8 mouse cellular contexts compared by ENCODE assay signal in the genomic region with DNA sequence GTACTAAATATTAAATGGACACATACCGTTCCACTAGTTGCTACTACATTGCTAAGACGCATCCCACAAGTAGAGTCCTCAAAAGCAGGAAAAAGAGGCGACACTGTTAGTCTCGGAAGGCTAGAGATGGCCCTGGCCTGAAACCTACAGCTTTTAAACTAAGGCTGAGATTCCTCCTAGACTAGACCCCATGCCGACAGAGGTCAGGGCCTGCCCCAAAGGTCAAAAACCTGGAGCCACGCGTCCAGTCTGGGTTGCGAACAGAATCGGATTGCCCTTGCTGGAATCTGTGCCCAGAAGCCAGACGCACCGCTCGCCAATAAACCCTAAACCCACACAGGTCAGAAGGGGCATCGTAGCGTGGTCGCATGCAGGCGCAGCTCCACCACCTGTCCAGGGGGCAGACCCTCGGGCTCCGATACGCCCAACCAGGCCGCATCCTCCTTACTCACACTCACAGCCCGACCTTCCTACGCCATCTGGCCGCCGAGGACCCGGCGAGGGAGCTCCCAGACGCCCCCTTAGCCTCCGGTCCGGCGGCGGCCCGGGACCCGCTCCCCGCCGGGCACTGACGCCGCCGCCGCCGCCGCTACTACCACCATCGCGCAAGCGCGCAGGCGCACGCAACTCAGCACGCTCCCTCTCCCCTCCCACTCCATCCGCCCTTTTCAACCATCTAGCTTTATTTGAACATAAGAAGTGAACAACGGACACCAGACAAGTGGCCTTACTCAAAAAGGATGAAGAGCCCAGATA. TPM values are rescaled to one million over a fixed set of nuclear protein-coding genes. Genes with fewer than 3 reads are reported as not detected.
A peak's percentile ranks its signal among the peaks of the same experiment; 100 is the strongest.
DNase-seq lines count a peak whose midpoint lies in the region; ATAC-seq and TF ChIP-seq lines count a peak whose summit lies in the region.

A gene (minus strand): TSS at position 609 of the 756 bp plus-strand sequence.

- peak within 1 kb of the TSS; percentile 79 to 87 for H3K4me3 ChIP-seq in ES-E14 (ENCODE audit: insufficient read depth in 1 of 2, low read depth in 1 of 2, low read length in 2 of 2, poor library complexity in 1 of 2, severe bottlenecking in 1 of 2)
- peak within 1 kb of the TSS; percentile 69 for H3K4me3 ChIP-seq in forebrain, embryonic 15.5 days
- H3K4me3 ChIP-seq in layer of hippocampus, adult 2 months = peak within 1 kb of the TSS; percentile 94
- peak within 1 kb of the TSS; percentile 86 for H3K4me3 ChIP-seq in lung, embryonic 14.5 days (ENCODE audit: low read depth, low read length)
- peak within 1 kb of the TSS; percentile 74 for H3K4me3 ChIP-seq in olfactory bulb, adult 2 months (ENCODE audit: insufficient read depth, low read depth, low read length)
- H3K4me3 ChIP-seq in thymus, adult 2 months (ENCODE audit: control insufficient read depth, insufficient read depth, low read length) = peak within 1 kb of the TSS; percentile 98

- TF ChIP-seq CTCF in layer of hippocampus, adult 2 months (conservative IDR thresholded peaks at IDR 0.05) = no peak
- no peak for TF ChIP-seq CTCF in lung, embryonic 14.5 days (IDR thresholded peaks at IDR 0.05; ENCODE audit: low read depth)
- TF ChIP-seq CTCF in olfactory bulb, adult 2 months (IDR thresholded peaks at IDR 0.05; ENCODE audit: insufficient read depth, low read depth, low read length) = no peak
- TF ChIP-seq CTCF in thymus, adult 2 months (IDR thresholded peaks at IDR 0.05; ENCODE audit: borderline replicate concordance, control insufficient read depth, extremely low read depth, insufficient read depth, low read length, poor library complexity) = 0 out of 2 replicates have a peak, but pooled peaks have one; percentile 18

- ATAC-seq in forebrain, embryonic 15.5 days (replicated peaks) = peak; percentile 90
- ATAC-seq in lung, embryonic 14.5 days (ENCODE audit: insufficient read depth) = peak; percentile 68

- H3K9ac ChIP-seq in ES-E14 (ENCODE audit: insufficient read depth, low read depth, low read length, poor library complexity, severe bottlenecking) = peak within 1 kb of the TSS; percentile 98
- peak within 1 kb of the TSS; percentile 85 for H3K9ac ChIP-seq in forebrain, embryonic 15.5 days (replicated peaks)
- H3K9ac ChIP-seq in lung, embryonic 14.5 days = peak within 1 kb of the TSS; percentile 93

- in situ Hi-C loops in ES-E14 (cut with MboI; ENCODE audit: low sequenced_read_pairs in 2 of 2, unreplicated experiment in 2 of 2) = no loop called here

- peak; percentile 91 for TF ChIP-seq POLR2A in olfactory bulb, adult 2 months (IDR thresholded peaks at IDR 0.05; ENCODE audit: insufficient read depth, low read depth, low read length)
- peak; percentile 76 for TF ChIP-seq POLR2A in thymus, adult 2 months (IDR thresholded peaks at IDR 0.05; ENCODE audit: control insufficient read depth, extremely low read depth, insufficient read depth, low read length, poor library complexity)

- peak within 1 kb of the TSS; percentile 72 for H3K4me2 ChIP-seq in forebrain, embryonic 15.5 days (replicated peaks)
- H3K4me2 ChIP-seq in lung, embryonic 14.5 days = peak within 1 kb of the TSS; percentile 69

- no peaks in the 10 kb centered on the region for H3K27me3 ChIP-seq in forebrain, embryonic 15.5 days
- no peaks in the 10 kb centered on the region for H3K27me3 ChIP-seq in lung, embryonic 14.5 days (ENCODE audit: insufficient read depth, low read length)
- no peaks in the 10 kb centered on the region for H3K27me3 ChIP-seq in thymus, adult 2 months (ENCODE audit: control insufficient read depth, insufficient read depth, low read length)

- peaks cover 2% of the 10 kb centered on the region in 2 experiments; a peak in 2 of 4 replicates for H3K4me1 ChIP-seq in ES-E14 (ENCODE audit: control insufficient read depth in 2 of 2, insufficient read depth in 2 of 2, low read length in 2 of 2, poor library complexity in 1 of 2)
- peaks cover 18% of the 10 kb centered on the region for H3K4me1 ChIP-seq in forebrain, embryonic 15.5 days
- H3K4me1 ChIP-seq in lung, embryonic 14.5 days (ENCODE audit: insufficient read depth) = no peaks in the 10 kb centered on the region
- H3K4me1 ChIP-seq in olfactory bulb, adult 2 months (ENCODE audit: control insufficient read depth, insufficient read depth, low read length) = no peaks in the 10 kb centered on the region; the same call in 1 of the 2 replicates
- peaks cover 4% of the 10 kb centered on the region; the same call in 1 of the 2 replicates for H3K4me1 ChIP-seq in thymus, adult 2 months (replicated peaks; ENCODE audit: control insufficient read depth, insufficient read depth, low read length)

- DNase-seq in ES-E14 (ENCODE audit: low read depth, low spot score) = peak; percentile 80
- DNase-seq in cerebellum, adult 11-12 months = peak; percentile 88
- peak; percentile 78 for DNase-seq in heart, postnatal 25 days (ENCODE audit: low spot score)
- DNase-seq in layer of hippocampus, adult 2 months (ENCODE audit: low spot score in 2 of 2) = peak; percentile 88 to 92
- peak; percentile 93 for DNase-seq in lung, embryonic 14.5 days
- peak; percentile 88 for DNase-seq in thymus, adult 2 months

- no peaks in the 10 kb centered on the region for H3K36me3 ChIP-seq in ES-E14 (ENCODE audit: control insufficient read depth, insufficient read depth, low read length, poor library complexity, severe bottlenecking)
- H3K36me3 ChIP-seq in forebrain, embryonic 15.5 days = no peaks in the 10 kb centered on the region
- H3K36me3 ChIP-seq in lung, embryonic 14.5 days (ENCODE audit: insufficient read depth) = no peaks in the 10 kb centered on the region
- no peaks in the 10 kb centered on the region for H3K36me3 ChIP-seq in thymus, adult 2 months (ENCODE audit: control insufficient read depth, insufficient read depth, low read length)

- no peaks in the 10 kb centered on the region for H3K9me3 ChIP-seq in ES-E14 (ENCODE audit: control insufficient read depth, insufficient read depth, low read depth, low read length)
- no peaks in the 10 kb centered on the region for H3K9me3 ChIP-seq in forebrain, embryonic 15.5 days
- no peaks in the 10 kb centered on the region for H3K9me3 ChIP-seq in lung, embryonic 14.5 days (ENCODE audit: low read depth, low read length)

- intact Hi-C loops in heart, postnatal 25 days (cut with DNase I) = no loop called here

- under 1% methylated on average over 50 of the region's 50 CpGs for WGBS in forebrain, embryonic 15.5 days
- WGBS in lung, embryonic 14.5 days = under 1% methylated on average over 50 of the region's 50 CpGs
- WGBS in olfactory bulb, adult 2 months = under 1% methylated on average over 50 of the region's 50 CpGs
- WGBS in thymus, adult 2 months = under 1% methylated on average over 50 of the region's 50 CpGs

- peak within 1 kb of the TSS; percentile 85 for H3K27ac ChIP-seq in ES-E14 (ENCODE audit: insufficient read depth, low read depth, low read length, poor library complexity, severe bottlenecking)
- H3K27ac ChIP-seq in forebrain, embryonic 15.5 days (replicated peaks) = peak within 1 kb of the TSS; percentile 32
- H3K27ac ChIP-seq in layer of hippocampus, adult 2 months = peak within 1 kb of the TSS; percentile 92
- H3K27ac ChIP-seq in lung, embryonic 14.5 days (ENCODE audit: low read depth) = peak within 1 kb of the TSS; percentile 64; the same call in 1 of the 2 replicates
- H3K27ac ChIP-seq in olfactory bulb, adult 2 months (ENCODE audit: insufficient read depth, low read depth, low read length) = peak within 1 kb of the TSS; percentile 14; the same call in 1 of the 2 replicates
- no peak within 1 kb of the TSS for H3K27ac ChIP-seq in thymus, adult 2 months (ENCODE audit: control insufficient read depth, insufficient read depth, low read length)

TF ChIP-seq in ES-E14, 5 proteins besides CTCF, POLR2A, EP300 and RAD21:
- TF ChIP-seq ZNF384 (IDR thresholded peaks at IDR 0.05; ENCODE audit: low read depth, low read length) (peak; percentile 89), MAFK (IDR thresholded peaks at IDR 0.05; ENCODE audit: insufficient read depth, low read depth, low read length) (no peak), HCFC1 (IDR thresholded peaks at IDR 0.05; ENCODE audit: borderline replicate concordance, insufficient read depth, low read length) (peak; percentile 83), ZC3H11A (IDR thresholded peaks at IDR 0.05; ENCODE audit: borderline replicate concordance, low read depth, low read length) (no peak), CHD2 (IDR thresholded peaks at IDR 0.05; ENCODE audit: low read depth, low read length) (no peak)

RNA-seq across cellular contexts. Expression of the gene that starts here (rescaled TPM):
- total RNA-seq in ES-E14 (2012; rRNA removed) = 117 and 119 TPM in 2 replicates
- polyA plus RNA-seq in forebrain, embryonic 15.5 days (2015; fragmentation: Nextera tagmentation; extraction: Ambion mirVana) = 47.8 and 50.8 TPM in 2 replicates
- total RNA-seq in heart, postnatal 25 days (2021) = 100 to 1,000 TPM; 423 to 433 TPM
- 100 to 1,000 TPM; 159 to 161 TPM for total RNA-seq in layer of hippocampus, adult 2 months (2021)
- 54.0 and 57.9 TPM in 2 replicates for polyA plus RNA-seq in lung, embryonic 14.5 days (2014; fragmentation: Nextera tagmentation; extraction: Ambion mirVana)
- polyA plus RNA-seq in olfactory bulb, adult 2 months (2012; ENCODE audit: insufficient read depth, insufficient read length, low replicate concordance, missing spikeins) = 169 and 420 TPM in 2 replicates
- 80.4 and 87.6 TPM in 2 replicates for polyA plus RNA-seq in thymus, adult 2 months (2012; rRNA removed)
